Mouse (Mus musculus): ENCODE measurements around the gene Rchy1. TPM values are rescaled to one million over a fixed set of nuclear protein-coding genes. Genes with fewer than 3 reads are reported as not detected.

The Rchy1 gene
- total RNA-seq (2014; rRNA removed) (36.2 and 42.7 TPM in 2 replicates), polyA plus RNA-seq (2015; fragmentation: Nextera tagmentation; extraction: Ambion mirVana) (66.8 and 67.5 TPM in 2 replicates)

- H3K4me1 ChIP-seq (ENCODE audit: insufficient read depth, low read length) = peaks cover 6% of the 10 kb centered on the region; the same call in 1 of the 2 replicates
- WGBS = under 1% methylated on average over 65 of the region's 65 CpGs
- peak within 1 kb of the TSS; percentile 97 for H3K27ac ChIP-seq (ENCODE audit: low read depth, low read length)
- H3K4me3 ChIP-seq (ENCODE audit: low read depth, low read length) = peak within 1 kb of the TSS; percentile 68
- ATAC-seq (ENCODE audit: low FRiP score) = peak; percentile 97
- H3K4me2 ChIP-seq (ENCODE audit: low read depth, low read length, poor library complexity, severe bottlenecking) = peak within 1 kb of the TSS; percentile 61
- peak within 1 kb of the TSS; percentile 70 for H3K9ac ChIP-seq (replicated peaks; ENCODE audit: low read length, poor library complexity, severe bottlenecking)
- H3K9me3 ChIP-seq (ENCODE audit: low read length) = no peaks in the 10 kb centered on the region
- H3K27me3 ChIP-seq (ENCODE audit: insufficient read depth, low read length) = no peaks in the 10 kb centered on the region
- H3K36me3 ChIP-seq (ENCODE audit: insufficient read depth, low read length) = no peaks in the 10 kb centered on the region
- peak; percentile 60 for TF ChIP-seq CTCF (IDR thresholded peaks at IDR 0.05)
- DNase-seq (ENCODE audit: low spot score) = peak; percentile 96
Observed at GRCm38 (mm10) chr5:91962639-91963440, at the start of gene Rchy1. Rchy1 (minus strand) TSS chr5:91963068.

- H3K9ac ChIP-seq (replicated peaks; ENCODE audit: low read length, poor library complexity, severe bottlenecking) = no peak overlapping the region
- DNase-seq (ENCODE audit: low spot score) (peak; percentile 37), ATAC-seq (ENCODE audit: low FRiP score) (no peak)
- no peak overlapping the region for H3K27ac ChIP-seq (ENCODE audit: low read depth, low read length)
- TF ChIP-seq CTCF (IDR thresholded peaks at IDR 0.05) = no peak
- 65% methylated on average over 7 of the region's 7 CpGs for WGBS
- H3K4me1 ChIP-seq (ENCODE audit: insufficient read depth, low read length) = no peaks in the 10 kb centered on the region
- H3K36me3 ChIP-seq (ENCODE audit: insufficient read depth, low read length) = no peaks in the 10 kb centered on the region; the same call in 1 of the 2 replicates
- no peaks in the 10 kb centered on the region for H3K9me3 ChIP-seq (ENCODE audit: low read length)
- H3K4me2 ChIP-seq (ENCODE audit: low read depth, low read length, poor library complexity, severe bottlenecking) = no peak overlapping the region
- no peaks in the 10 kb centered on the region for H3K27me3 ChIP-seq (ENCODE audit: insufficient read depth, low read length)
- H3K4me3 ChIP-seq (ENCODE audit: low read depth, low read length) = no peak overlapping the region
Observed at GRCm38 (mm10) chr5:92011756-92012155, 48.9 kb upstream of the Rchy1 start.

GRCm38 (mm10) chr5:92009827-92010226 lies 47.0 kb upstream of the Rchy1 start:
- 49% methylated on average over 2 of the region's 2 CpGs for WGBS
- H3K9ac ChIP-seq (replicated peaks; ENCODE audit: low read length, poor library complexity, severe bottlenecking) = no peak overlapping the region
- no peaks in the 10 kb centered on the region for H3K9me3 ChIP-seq (ENCODE audit: low read length)
- no peaks in the 10 kb centered on the region for H3K4me1 ChIP-seq (ENCODE audit: insufficient read depth, low read length)
- no peaks in the 10 kb centered on the region; the same call in 1 of the 2 replicates for H3K36me3 ChIP-seq (ENCODE audit: insufficient read depth, low read length)
- no peak overlapping the region for H3K4me3 ChIP-seq (ENCODE audit: low read depth, low read length)
- no peak overlapping the region for H3K4me2 ChIP-seq (ENCODE audit: low read depth, low read length, poor library complexity, severe bottlenecking)
- no peak for ATAC-seq (ENCODE audit: low FRiP score)
- H3K27ac ChIP-seq (ENCODE audit: low read depth, low read length) = no peak overlapping the region
- no peak for DNase-seq (ENCODE audit: low spot score)
- H3K27me3 ChIP-seq (ENCODE audit: insufficient read depth, low read length) = no peaks in the 10 kb centered on the region
- TF ChIP-seq CTCF (IDR thresholded peaks at IDR 0.05) = no peak

DNA sequence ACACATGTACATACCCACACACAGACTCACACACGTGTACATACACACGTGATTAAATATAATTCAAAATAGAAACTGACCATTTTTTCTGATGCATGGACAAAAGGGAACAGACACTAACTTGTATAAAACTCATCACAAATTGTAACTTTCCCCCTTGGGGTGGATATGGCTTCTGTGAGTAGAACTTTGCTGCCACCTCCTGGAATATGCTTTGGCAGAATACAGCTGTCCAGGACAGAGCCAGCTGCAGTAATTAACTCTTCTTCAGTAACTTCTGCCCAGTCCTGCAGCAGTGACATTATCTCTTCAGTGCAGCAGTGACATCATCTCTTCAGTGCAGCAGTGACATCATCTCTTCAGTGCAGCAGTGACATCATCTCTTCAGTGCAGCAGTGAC lies 40.1 kb upstream of the Rchy1 start:
- ATAC-seq (ENCODE audit: low FRiP score) = peak; percentile 79

GRCm38 (mm10) chr5:92000770-92001169 lies 37.9 kb upstream of the Rchy1 start:
- Histone ChIP-seq H3K36me3 (ENCODE audit: insufficient read depth, low read length) (no peaks in the 10 kb centered on the region), H3K27me3 (ENCODE audit: insufficient read depth, low read length) (no peaks in the 10 kb centered on the region), H3K4me3 (ENCODE audit: low read depth, low read length) (no peak overlapping the region), H3K9me3 (ENCODE audit: low read length) (0 out of 2 replicates have a peak, but pooled peaks cover 4% of the 10 kb centered on the region), H3K4me2 (ENCODE audit: low read depth, low read length, poor library complexity, severe bottlenecking) (no peak overlapping the region), H3K27ac (ENCODE audit: low read depth, low read length) (no peak overlapping the region), H3K9ac (replicated peaks; ENCODE audit: low read length, poor library complexity, severe bottlenecking) (no peak overlapping the region), H3K4me1 (ENCODE audit: insufficient read depth, low read length) (no peaks in the 10 kb centered on the region)
- TF ChIP-seq CTCF (IDR thresholded peaks at IDR 0.05) = no peak
- ATAC-seq (ENCODE audit: low FRiP score) = no peak
- DNase-seq (ENCODE audit: low spot score) = no peak
- 75% methylated on average over 2 of the region's 2 CpGs for WGBS

More for the DNA sequence above, 40.1 kb upstream of the Rchy1 start:
- Histone ChIP-seq H3K27ac (ENCODE audit: low read depth, low read length) (no peak overlapping the region), H3K9me3 (ENCODE audit: low read length) (0 out of 2 replicates have a peak, but pooled peaks cover 4% of the 10 kb centered on the region), H3K4me3 (ENCODE audit: low read depth, low read length) (no peak overlapping the region), H3K4me1 (ENCODE audit: insufficient read depth, low read length) (no peaks in the 10 kb centered on the region), H3K27me3 (ENCODE audit: insufficient read depth, low read length) (no peaks in the 10 kb centered on the region), H3K9ac (replicated peaks; ENCODE audit: low read length, poor library complexity, severe bottlenecking) (no peak overlapping the region), H3K4me2 (ENCODE audit: low read depth, low read length, poor library complexity, severe bottlenecking) (no peak overlapping the region), H3K36me3 (ENCODE audit: insufficient read depth, low read length) (no peaks in the 10 kb centered on the region; the same call in 1 of the 2 replicates)
- peak; percentile 79 for TF ChIP-seq CTCF (IDR thresholded peaks at IDR 0.05)
- WGBS = 65% methylated on average over 2 of the region's 2 CpGs
- DNase-seq (ENCODE audit: low spot score) = peak; percentile 69

DNA sequence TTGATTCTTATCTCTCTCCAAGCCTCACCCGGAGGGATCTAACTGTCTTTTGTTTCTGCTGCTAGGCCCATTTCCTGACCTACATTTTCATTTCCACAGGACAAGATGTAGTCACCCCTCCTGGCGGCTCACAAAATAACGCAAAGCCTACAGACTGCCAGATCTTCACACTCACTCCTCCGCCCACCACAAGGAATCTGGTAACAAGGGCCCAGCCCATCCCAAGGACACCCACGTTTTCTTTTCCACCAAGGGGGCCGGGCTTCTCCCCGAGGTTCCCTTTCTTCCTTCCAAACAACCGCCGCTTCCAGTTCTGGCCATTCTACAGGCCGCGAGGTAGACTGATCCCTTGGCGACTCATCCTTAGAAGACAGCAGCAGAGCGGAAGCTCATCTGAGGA lies 31.7 kb upstream of the Rchy1 start:
- no peak overlapping the region for H3K4me2 ChIP-seq (ENCODE audit: low read depth, low read length, poor library complexity, severe bottlenecking)
- no peak overlapping the region for H3K4me3 ChIP-seq (ENCODE audit: low read depth, low read length)
- H3K9ac ChIP-seq (replicated peaks; ENCODE audit: low read length, poor library complexity, severe bottlenecking) = no peak overlapping the region
- H3K27me3 ChIP-seq (ENCODE audit: insufficient read depth, low read length) = no peaks in the 10 kb centered on the region
- no peaks in the 10 kb centered on the region for H3K4me1 ChIP-seq (ENCODE audit: insufficient read depth, low read length)
- 59% methylated on average over 13 of the region's 13 CpGs for WGBS
- no peak overlapping the region for H3K27ac ChIP-seq (ENCODE audit: low read depth, low read length)
- ATAC-seq (ENCODE audit: low FRiP score) = no peak
- DNase-seq (ENCODE audit: low spot score) = no peak
- TF ChIP-seq CTCF (IDR thresholded peaks at IDR 0.05) = no peak
- 0 out of 2 replicates have a peak, but pooled peaks cover 4% of the 10 kb centered on the region for H3K9me3 ChIP-seq (ENCODE audit: low read length)
- no peaks in the 10 kb centered on the region for H3K36me3 ChIP-seq (ENCODE audit: insufficient read depth, low read length)

All from midbrain, postnatal 0 days (tissue).